Mouse (Mus musculus) forebrain, embryonic 13.5 days (tissue): ENCODE measurements around the gene Glis3. TPM values are rescaled to one million over a fixed set of nuclear protein-coding genes. Genes with fewer than 3 reads are reported as not detected.

Experiments used
- ATAC-seq: fragments of 200-750 bp; cut with Nextera tagmentation; 2 replicates; pipeline ENCODE4 v1.8.0; 2017
- H3K27ac ChIP-seq: fragments of 300-500 bp; sonication (generic); 2 replicates; pipeline ENCODE4 v1.5.1; 2015; ENCODE audit warnings: inconsistent platforms, mild to moderate bottlenecking, moderate library complexity
- H3K27me3 ChIP-seq: fragments of 300-500 bp; sonication (generic); 2 replicates; pipeline ENCODE4 v1.6.1; 2015; ENCODE audit warnings: mild to moderate bottlenecking, inconsistent platforms
- H3K36me3 ChIP-seq: fragments of 300-500 bp; sonication (generic); 2 replicates; pipeline ENCODE4 v1.6.1; 2015; ENCODE audit warnings: mild to moderate bottlenecking, inconsistent platforms; ENCODE audit not compliant: poor library complexity, severe bottlenecking
- H3K4me1 ChIP-seq: fragments of 300-500 bp; sonication (generic); 2 replicates; pipeline ENCODE4 v1.6.1; 2015; ENCODE audit warnings: inconsistent platforms
- H3K4me2 ChIP-seq: fragments of 300-500 bp; sonication (generic); 2 replicates; pipeline ENCODE4 v1.6.1; 2015; ENCODE audit warnings: inconsistent platforms, mild to moderate bottlenecking, moderate library complexity
- H3K4me3 ChIP-seq: fragments of 300-500 bp; sonication (generic); 2 replicates; pipeline ENCODE4 v1.5.1; 2015; ENCODE audit warnings: mild to moderate bottlenecking, inconsistent platforms
- H3K9ac ChIP-seq: fragments of 300-500 bp; sonication (generic); 2 replicates; pipeline ENCODE4 v1.6.1; 2015; ENCODE audit warnings: mild to moderate bottlenecking, inconsistent platforms
- H3K9me3 ChIP-seq: fragments of 300-500 bp; sonication (generic); replicated peaks from 2 replicates; pipeline ENCODE4 v1.6.1; 2016; ENCODE audit warnings: inconsistent platforms
- WGBS: fragments of 180-500 bp; shearing (Covaris S2); methylation state at CpG from one replicate; pipeline ENCODE4 v1.1.7; 2015; 5-methylcytosine and 5-hydroxymethylcytosine counted together
- polyA plus RNA-seq: library from polyadenylated mRNA; unstranded; fragments of >200 nt; fragmentation: Nextera tagmentation; extraction: Ambion mirVana; gene quantifications from 2 replicates; pipeline ENCODE4 v1.2.1, GENCODE M21; 2015

Glis3 gene
- polyA plus RNA-seq, 1 experiment from 2014 or later = 1.3 TPM

- Histone ChIP-seq H3K27me3 (no peaks in the 10 kb centered on the region), H3K4me1 (peaks cover 5% of the 10 kb centered on the region), H3K9me3 (no peaks in the 10 kb centered on the region), H3K4me3 (no peak overlapping the region), H3K4me2 (no peak overlapping the region), H3K9ac (no peak overlapping the region), H3K36me3 (no peaks in the 10 kb centered on the region), H3K27ac (no peak overlapping the region)
- ATAC-seq = no peak
- WGBS = 84% methylated on average over 3 of the region's 3 CpGs
Measured at GRCm38 (mm10) chr19:28522289-28522688, 157.6 kb downstream of the Glis3 start.

- Histone ChIP-seq H3K27me3 (no peaks in the 10 kb centered on the region), H3K9ac (no peak overlapping the region), H3K4me1 (peaks cover 11% of the 10 kb centered on the region), H3K36me3 (no peaks in the 10 kb centered on the region), H3K4me3 (no peak overlapping the region), H3K9me3 (no peaks in the 10 kb centered on the region), H3K4me2 (no peak overlapping the region), H3K27ac (no peak overlapping the region)
- ATAC-seq = no peak
- WGBS = 52% methylated on average over 6 of the region's 6 CpGs
Measured at GRCm38 (mm10) chr19:28520761-28521181, 159.1 kb downstream of the Glis3 start.

- no peak overlapping the region for H3K4me2 ChIP-seq
- no peak overlapping the region for H3K9ac ChIP-seq
- no peaks in the 10 kb centered on the region for H3K9me3 ChIP-seq
- no peaks in the 10 kb centered on the region for H3K27me3 ChIP-seq
- H3K4me3 ChIP-seq = no peak overlapping the region
- no peaks in the 10 kb centered on the region for H3K36me3 ChIP-seq
- no peak overlapping the region for H3K27ac ChIP-seq
- WGBS = 93% methylated on average over 8 of the region's 8 CpGs
- no peak for ATAC-seq
- H3K4me1 ChIP-seq = peaks cover 11% of the 10 kb centered on the region
Measured at GRCm38 (mm10) chr19:28520128-28520745, 159.6 kb downstream of the Glis3 start.

GRCm38 (mm10) chr19:28519296-28519695, 160.6 kb downstream of the Glis3 start:
- no peak for ATAC-seq
- no peak overlapping the region for H3K4me3 ChIP-seq
- H3K27me3 ChIP-seq = no peaks in the 10 kb centered on the region
- H3K27ac ChIP-seq = no peak overlapping the region
- WGBS = 83% methylated on average over 3 of the region's 3 CpGs
- peaks cover 11% of the 10 kb centered on the region for H3K4me1 ChIP-seq
- H3K4me2 ChIP-seq = no peak overlapping the region
- H3K36me3 ChIP-seq = no peaks in the 10 kb centered on the region
- H3K9ac ChIP-seq = no peak overlapping the region
- no peaks in the 10 kb centered on the region for H3K9me3 ChIP-seq

- no peak overlapping the region for H3K9ac ChIP-seq
- H3K4me3 ChIP-seq = no peak overlapping the region
- H3K9me3 ChIP-seq = no peaks in the 10 kb centered on the region
- no peak overlapping the region for H3K27ac ChIP-seq
- no peak overlapping the region for H3K4me2 ChIP-seq
- WGBS = 87% methylated on average over 6 of the region's 6 CpGs
- no peaks in the 10 kb centered on the region for H3K36me3 ChIP-seq
- no peak for ATAC-seq
- no peaks in the 10 kb centered on the region for H3K27me3 ChIP-seq
- peaks cover 11% of the 10 kb centered on the region for H3K4me1 ChIP-seq
Measured at GRCm38 (mm10) chr19:28518846-28519245, 161.0 kb downstream of the Glis3 start.

GRCm38 (mm10) chr19:28518266-28518665, 161.6 kb downstream of the Glis3 start:
- H3K36me3 ChIP-seq = no peaks in the 10 kb centered on the region
- no peaks in the 10 kb centered on the region for H3K27me3 ChIP-seq
- H3K4me3 ChIP-seq = no peak overlapping the region
- no peak overlapping the region for H3K4me2 ChIP-seq
- ATAC-seq = no peak
- H3K27ac ChIP-seq = no peak overlapping the region
- H3K9me3 ChIP-seq = no peaks in the 10 kb centered on the region
- H3K9ac ChIP-seq = no peak overlapping the region
- WGBS = 80% methylated on average over 5 of the region's 5 CpGs
- H3K4me1 ChIP-seq = peaks cover 11% of the 10 kb centered on the region

- Histone ChIP-seq H3K4me1 (peaks cover 11% of the 10 kb centered on the region), H3K4me2 (no peak overlapping the region), H3K4me3 (no peak overlapping the region), H3K9me3 (no peaks in the 10 kb centered on the region), H3K27ac (no peak overlapping the region), H3K36me3 (no peaks in the 10 kb centered on the region), H3K27me3 (no peaks in the 10 kb centered on the region), H3K9ac (no peak overlapping the region)
- 32% methylated on average over 9 of the region's 9 CpGs for WGBS
- ATAC-seq = no peak
Measured at GRCm38 (mm10) chr19:28517464-28518080, 162.3 kb downstream of the Glis3 start.

- H3K4me1 ChIP-seq = peaks cover 11% of the 10 kb centered on the region
- no peak for ATAC-seq
- no peaks in the 10 kb centered on the region for H3K9me3 ChIP-seq
- H3K27me3 ChIP-seq = no peaks in the 10 kb centered on the region
- H3K4me2 ChIP-seq = no peak overlapping the region
- H3K9ac ChIP-seq = no peak overlapping the region
- H3K4me3 ChIP-seq = no peak overlapping the region
- H3K36me3 ChIP-seq = no peaks in the 10 kb centered on the region
- WGBS = 25% methylated on average over 6 of the region's 6 CpGs
- H3K27ac ChIP-seq = no peak overlapping the region
Measured at GRCm38 (mm10) chr19:28516487-28516886, 163.4 kb downstream of the Glis3 start.

GRCm38 (mm10) chr19:28512475-28512874, 167.4 kb downstream of the Glis3 start:
- ATAC-seq = no peak
- Histone ChIP-seq H3K4me3 (no peak overlapping the region), H3K9me3 (no peaks in the 10 kb centered on the region), H3K9ac (no peak overlapping the region), H3K4me1 (peaks cover 8% of the 10 kb centered on the region), H3K27me3 (no peaks in the 10 kb centered on the region), H3K36me3 (no peaks in the 10 kb centered on the region), H3K27ac (no peak overlapping the region), H3K4me2 (no peak overlapping the region)
- 87% methylated on average over 11 of the region's 11 CpGs for WGBS

- Histone ChIP-seq H3K27ac (no peak overlapping the region), H3K4me2 (no peak overlapping the region), H3K36me3 (no peaks in the 10 kb centered on the region), H3K4me3 (no peak overlapping the region), H3K9me3 (no peaks in the 10 kb centered on the region), H3K4me1 (peaks cover 5% of the 10 kb centered on the region), H3K27me3 (no peaks in the 10 kb centered on the region), H3K9ac (no peak overlapping the region)
- ATAC-seq = no peak
- 89% methylated on average over 1 of the region's 1 CpGs for WGBS
Measured at GRCm38 (mm10) chr19:28511910-28512309, 168.0 kb downstream of the Glis3 start.

GRCm38 (mm10) chr19:28505376-28505775, 174.5 kb downstream of the Glis3 start:
- Histone ChIP-seq H3K4me3 (no peak overlapping the region), H3K27me3 (no peaks in the 10 kb centered on the region), H3K27ac (no peak overlapping the region), H3K9ac (no peak overlapping the region), H3K9me3 (no peaks in the 10 kb centered on the region), H3K36me3 (no peaks in the 10 kb centered on the region), H3K4me1 (no peaks in the 10 kb centered on the region), H3K4me2 (no peak overlapping the region)
- no peak for ATAC-seq
- WGBS = 78% methylated on average over 6 of the region's 6 CpGs

- H3K4me2 ChIP-seq = no peak overlapping the region
- H3K9ac ChIP-seq = no peak overlapping the region
- no peaks in the 10 kb centered on the region for H3K36me3 ChIP-seq
- 73% methylated on average over 12 of the region's 12 CpGs for WGBS
- H3K27me3 ChIP-seq = no peaks in the 10 kb centered on the region
- no peaks in the 10 kb centered on the region for H3K4me1 ChIP-seq
- H3K9me3 ChIP-seq = no peaks in the 10 kb centered on the region
- ATAC-seq = no peak
- no peak overlapping the region for H3K27ac ChIP-seq
- H3K4me3 ChIP-seq = no peak overlapping the region
Measured at GRCm38 (mm10) chr19:28503011-28503410, 176.9 kb downstream of the Glis3 start.

- Histone ChIP-seq H3K9me3 (no peaks in the 10 kb centered on the region), H3K4me2 (no peak overlapping the region), H3K4me3 (no peak overlapping the region), H3K9ac (no peak overlapping the region), H3K27ac (no peak overlapping the region), H3K27me3 (no peaks in the 10 kb centered on the region), H3K4me1 (0 out of 2 replicates have a peak, but pooled peaks cover 4% of the 10 kb centered on the region), H3K36me3 (no peaks in the 10 kb centered on the region)
- ATAC-seq = no peak
- WGBS = 80% methylated on average over 9 of the region's 9 CpGs
Measured at GRCm38 (mm10) chr19:28500975-28501374, 178.9 kb downstream of the Glis3 start.
